Mouse (Mus musculus) activated CD4-positive, CD25-positive, alpha-beta regulatory T cell (primary cell): ENCODE data around the gene Gm5414. TPM values are rescaled to one million over a fixed set of nuclear protein-coding genes. Genes with fewer than 3 reads are reported as not detected.

ENCODE experiments used
- polyA plus RNA-seq, 2 experiments: library from polyadenylated mRNA; unstranded; fragments of 100-300 nt; shearing (Covaris generic); gene quantifications; one replicate each; pipeline ENCODE4 v1.2.1; 2017

Gm5414 gene
- not detected for polyA plus RNA-seq

GRCm38 (mm10) chr15:101627884-101628283 is at the start of gene Gm5414:
Gm5414 (minus strand) TSS chr15:101628188.

GRCm38 (mm10) chr15:101647280-101647679 is 19.3 kb upstream of the Gm5414 start, which contains the start of gene Gm5478:
Gm5478 (minus strand) TSS chr15:101647380.

Other genes with a start within 250 kb of the Gm5414 start
- under 1 TPM in 1 of 2 experiments, not detected in 1; 0.29 TPM for gene Krt7, start 217.1 kb downstream of the Gm5414 start, polyA plus RNA-seq
- gene Krt87, start 189.4 kb downstream of the Gm5414 start, polyA plus RNA-seq, result under 1 TPM in 1 of 2 experiments, not detected in 1; 0.38 TPM
- gene Krt88, start 180.4 kb downstream of the Gm5414 start, polyA plus RNA-seq, result not detected
- under 1 TPM in 1 of 2 experiments, not detected in 1; 0.10 TPM for gene Krt81, start 164.4 kb downstream of the Gm5414 start, polyA plus RNA-seq
- gene Krt86, start 154.7 kb downstream of the Gm5414 start, polyA plus RNA-seq, result not detected
- gene Krt83, start 136.7 kb downstream of the Gm5414 start, polyA plus RNA-seq, result 1 to 10 TPM in 1 of 2 experiments, under 1 TPM in 1; 0.32 to 2.3 TPM
- gene Gm49425, start 110.9 kb downstream of the Gm5414 start, polyA plus RNA-seq, result not detected
- gene Krt84, start 95.4 kb downstream of the Gm5414 start, polyA plus RNA-seq, result under 1 TPM in 1 of 2 experiments, not detected in 1; 0.15 TPM
- gene Krt82, start 77.5 kb downstream of the Gm5414 start, polyA plus RNA-seq, result under 1 TPM in 1 of 2 experiments, not detected in 1; 0.09 TPM
- gene Krt90, start 65.2 kb downstream of the Gm5414 start, polyA plus RNA-seq, result under 1 TPM in 1 of 2 experiments, not detected in 1; 0.06 TPM
- gene Krt75, start 54.3 kb downstream of the Gm5414 start, polyA plus RNA-seq, result under 1 TPM in 1 of 2 experiments, not detected in 1; 0.14 TPM
- gene Gm5478, start 19.2 kb upstream of the Gm5414 start, polyA plus RNA-seq, result not detected
- under 1 TPM in 1 of 2 experiments, not detected in 1; 0.38 TPM for gene Krt6b, start 52.1 kb upstream of the Gm5414 start, polyA plus RNA-seq
- gene Krt6a, start 66.1 kb upstream of the Gm5414 start, polyA plus RNA-seq, result not detected
- gene Krt5, start 84.7 kb upstream of the Gm5414 start, polyA plus RNA-seq, result not detected
- gene Krt71, start 114.9 kb upstream of the Gm5414 start, polyA plus RNA-seq, result not detected
- gene Krt72, start 158.3 kb upstream of the Gm5414 start, polyA plus RNA-seq, result under 1 TPM in 1 of 2 experiments, not detected in 1; 0.23 TPM
- under 1 TPM in 1 of 2 experiments, not detected in 1; 0.07 TPM for gene Krt73, start 174.2 kb upstream of the Gm5414 start, polyA plus RNA-seq
- gene Krt2, start 190.0 kb upstream of the Gm5414 start, polyA plus RNA-seq, result not detected
- under 1 TPM in 1 of 2 experiments, not detected in 1; 0.17 TPM for gene Krt1, start 222.6 kb upstream of the Gm5414 start, polyA plus RNA-seq
- gene Krt77, start 241.5 kb upstream of the Gm5414 start, polyA plus RNA-seq, result not detected